Mouse (Mus musculus) cerebellum, adult 9-11 months (tissue): Measurements from ENCODE around the gene Mogat2.

ENCODE experiments used
- DNase-seq: peaks from one replicate; pipeline ENCODE4 v3.0.0; 2022

Mogat2 gene

DNA sequence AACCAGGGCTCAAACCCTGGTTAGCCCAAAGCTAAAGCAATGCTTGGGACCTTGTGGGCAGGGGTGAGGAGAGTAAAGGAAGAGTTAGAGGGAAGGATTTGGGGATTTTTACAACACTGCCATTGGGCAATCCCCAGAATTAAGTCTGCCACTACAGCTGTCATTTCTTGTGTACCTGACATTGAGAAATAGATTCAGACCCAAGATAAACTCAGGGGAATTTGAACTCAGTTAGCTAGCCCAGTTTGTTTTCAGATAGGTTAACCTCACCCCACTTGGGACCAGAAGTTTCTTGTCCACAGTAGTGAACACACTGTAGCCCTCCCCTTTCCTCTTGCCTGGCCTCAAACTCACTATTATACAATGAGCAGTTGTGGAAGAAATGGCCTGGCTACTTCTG is 47.0 kb downstream of the Mogat2 start:
- DNase-seq, result no peak

DNA sequence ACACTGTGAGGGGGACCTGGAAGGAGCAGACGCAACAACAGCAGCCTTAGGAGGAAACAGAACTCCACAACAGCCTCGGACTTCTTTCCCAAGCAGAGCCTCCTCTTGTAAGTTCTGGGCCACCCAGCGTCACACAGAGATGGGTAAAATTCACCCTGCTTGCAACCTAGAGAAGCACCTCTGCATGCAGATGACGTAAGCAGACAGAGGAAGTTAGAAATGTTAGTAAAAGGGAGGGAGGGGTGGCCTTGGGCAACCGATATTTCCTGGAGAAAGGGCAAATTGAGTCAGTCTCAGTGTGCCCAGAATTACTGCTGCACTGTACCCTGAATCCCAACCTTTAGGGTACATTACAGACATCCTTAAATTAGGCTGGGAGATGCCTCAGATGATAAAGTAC is 48.5 kb downstream of the Mogat2 start:
- DNase-seq, result no peak

GRCm38 (mm10) chr7:99188630-99189029 is 49.8 kb downstream of the Mogat2 start:
- DNase-seq, result no peak

GRCm38 (mm10) chr7:99187451-99187850 is 51.0 kb downstream of the Mogat2 start:
- no peak for DNase-seq

DNA sequence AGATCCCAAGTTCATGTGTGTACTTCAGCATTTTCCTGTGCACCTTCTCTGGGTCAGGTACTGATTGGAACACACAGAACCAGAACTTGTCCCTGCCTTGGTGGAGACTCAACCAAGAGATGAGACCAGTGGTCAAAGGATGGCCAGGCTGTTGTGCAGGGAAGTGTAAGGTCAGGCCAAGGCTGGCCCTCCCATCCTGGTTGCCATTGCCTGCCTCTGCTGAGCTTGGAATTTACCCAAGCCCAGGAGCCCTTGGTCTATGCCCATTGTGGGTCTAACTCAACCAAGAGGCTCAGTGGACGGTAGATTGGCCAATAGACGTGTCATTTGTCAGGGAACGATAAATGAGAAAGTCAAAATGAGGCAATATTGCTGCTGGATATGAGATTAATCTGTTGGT is 53.0 kb downstream of the Mogat2 start:
- DNase-seq, result no peak

DNA sequence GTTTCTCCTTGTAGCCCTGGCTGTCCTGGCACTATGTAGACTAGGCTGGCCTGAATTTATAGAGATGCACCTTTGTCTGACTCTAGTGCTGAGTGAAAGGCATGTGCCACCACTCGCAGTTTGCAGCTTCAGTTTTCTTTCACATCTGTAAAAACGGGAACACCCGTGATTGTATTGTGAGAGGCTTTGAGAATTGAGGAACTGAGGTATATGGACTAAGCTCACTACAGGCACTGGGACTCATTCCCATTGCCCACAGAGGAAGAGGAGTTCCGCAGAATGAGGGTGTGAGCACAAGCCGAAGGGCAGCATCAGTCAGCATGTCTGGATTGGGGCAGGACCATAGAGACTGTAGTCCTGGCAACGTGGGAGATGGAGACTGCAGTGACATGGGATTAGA is 54.7 kb downstream of the Mogat2 start:
- no peak for DNase-seq

GRCm38 (mm10) chr7:99182432-99183172 is 55.8 kb downstream of the Mogat2 start, which contains the start of gene Dgat2:
Dgat2 (minus strand) TSS chr7:99182719.
- peak; percentile 91 for DNase-seq

GRCm38 (mm10) chr7:99181619-99182431 is 56.6 kb downstream of the Mogat2 start:
- DNase-seq, result no peak

DNA sequence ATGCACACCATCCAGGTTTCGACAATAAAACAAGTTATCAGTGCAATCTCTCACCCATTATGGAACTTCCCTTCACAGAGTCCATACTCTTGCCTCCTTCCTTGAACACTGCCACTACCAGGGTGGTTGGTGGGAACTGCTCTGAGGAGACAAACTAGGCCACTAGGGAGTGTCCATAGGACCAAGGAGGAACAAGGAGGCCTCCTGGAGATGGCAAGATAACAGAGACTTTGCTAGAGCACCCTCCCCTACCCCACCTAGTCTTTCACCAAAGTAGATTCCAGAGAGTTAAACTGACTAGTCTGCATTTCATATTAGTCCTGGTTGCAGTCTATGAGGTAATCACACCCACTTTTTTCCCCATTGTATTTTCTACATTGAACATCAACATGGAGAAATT is 58.3 kb downstream of the Mogat2 start:
- DNase-seq, result no peak

- no peak for DNase-seq
These were observed 59.1 kb downstream of the Mogat2 start for GRCm38 (mm10) chr7:99179271-99179670.

DNA sequence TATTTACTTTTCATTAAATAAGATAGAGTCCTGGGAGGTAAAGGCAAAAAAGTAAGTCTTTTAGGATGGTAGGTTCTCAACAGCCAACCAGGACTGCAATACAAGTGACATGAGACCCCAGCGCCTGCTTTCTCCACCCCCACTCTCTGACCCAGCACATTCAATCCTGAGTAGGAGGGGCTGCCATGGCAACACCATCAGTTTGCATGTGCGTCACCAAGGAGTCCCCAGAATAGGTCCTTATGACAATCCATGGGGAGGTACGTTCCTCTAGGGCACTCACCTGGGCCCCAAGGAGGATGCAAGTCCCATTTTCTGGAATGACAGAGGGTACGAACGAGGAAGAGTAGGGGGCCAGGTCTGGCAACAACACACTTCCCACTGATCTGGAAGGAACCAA is 61.0 kb downstream of the Mogat2 start:
- DNase-seq, result no peak

GRCm38 (mm10) chr7:99175666-99176065 is 62.8 kb downstream of the Mogat2 start:
- DNase-seq, result no peak

DNA sequence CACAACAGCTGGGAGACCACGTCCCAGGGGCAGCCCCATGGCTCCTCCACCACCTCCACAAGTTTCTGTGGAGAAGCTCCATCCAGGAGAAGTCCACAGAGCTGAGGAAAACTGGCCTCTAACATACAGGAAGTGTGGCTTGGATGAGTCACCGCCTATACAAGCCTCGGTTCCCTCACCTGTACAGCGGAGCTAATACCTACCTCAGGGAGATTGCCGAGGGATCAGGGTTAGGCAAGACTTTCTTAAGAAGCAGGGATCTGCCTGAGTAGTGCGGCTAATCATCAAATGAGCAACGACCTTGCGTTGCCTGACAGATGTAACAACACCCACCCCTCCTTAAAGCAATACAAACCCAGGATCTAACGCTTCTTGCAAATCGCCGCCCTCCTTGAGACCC is 63.3 kb downstream of the Mogat2 start:
- no peak for DNase-seq

DNA sequence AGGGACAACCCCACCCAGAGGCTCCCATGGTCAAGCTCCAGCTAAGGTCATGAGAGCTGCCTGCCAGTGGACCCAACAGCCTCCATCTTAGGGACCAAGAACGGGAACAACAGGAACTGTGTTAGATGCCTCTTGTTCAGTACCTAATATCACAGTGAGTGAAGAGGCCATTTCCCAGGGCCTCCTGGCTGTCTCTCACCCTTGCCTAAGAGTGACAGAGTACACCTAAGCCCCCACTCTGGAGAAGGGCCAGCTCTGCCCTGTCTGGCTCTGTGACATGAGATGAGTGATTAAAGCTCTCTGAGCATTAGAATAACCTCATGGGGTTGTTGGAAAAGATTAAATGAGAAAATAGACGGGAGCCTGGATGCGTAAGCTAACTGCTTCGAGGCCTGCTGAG is 64.4 kb downstream of the Mogat2 start:
- DNase-seq, result no peak

DNA sequence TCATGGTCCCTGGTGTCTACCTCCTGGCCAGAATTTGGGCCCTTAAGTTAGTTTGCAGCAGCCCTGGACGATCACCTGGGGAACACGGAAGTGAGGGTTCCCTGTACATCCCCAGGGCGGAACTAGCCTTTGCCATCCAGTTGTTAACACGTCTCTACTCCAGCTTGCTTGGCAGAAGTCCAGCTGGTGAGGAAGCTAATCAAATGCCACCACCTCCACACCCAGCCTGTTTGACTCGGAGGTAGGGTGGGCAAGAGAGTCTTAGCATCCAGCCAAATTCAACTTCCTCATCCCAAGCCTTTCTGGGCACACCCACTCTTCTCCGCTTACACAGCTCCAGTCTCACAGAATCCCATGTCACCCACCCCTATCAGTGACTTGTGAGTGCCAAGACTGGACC is 65.5 kb downstream of the Mogat2 start:
- DNase-seq, result no peak

DNA sequence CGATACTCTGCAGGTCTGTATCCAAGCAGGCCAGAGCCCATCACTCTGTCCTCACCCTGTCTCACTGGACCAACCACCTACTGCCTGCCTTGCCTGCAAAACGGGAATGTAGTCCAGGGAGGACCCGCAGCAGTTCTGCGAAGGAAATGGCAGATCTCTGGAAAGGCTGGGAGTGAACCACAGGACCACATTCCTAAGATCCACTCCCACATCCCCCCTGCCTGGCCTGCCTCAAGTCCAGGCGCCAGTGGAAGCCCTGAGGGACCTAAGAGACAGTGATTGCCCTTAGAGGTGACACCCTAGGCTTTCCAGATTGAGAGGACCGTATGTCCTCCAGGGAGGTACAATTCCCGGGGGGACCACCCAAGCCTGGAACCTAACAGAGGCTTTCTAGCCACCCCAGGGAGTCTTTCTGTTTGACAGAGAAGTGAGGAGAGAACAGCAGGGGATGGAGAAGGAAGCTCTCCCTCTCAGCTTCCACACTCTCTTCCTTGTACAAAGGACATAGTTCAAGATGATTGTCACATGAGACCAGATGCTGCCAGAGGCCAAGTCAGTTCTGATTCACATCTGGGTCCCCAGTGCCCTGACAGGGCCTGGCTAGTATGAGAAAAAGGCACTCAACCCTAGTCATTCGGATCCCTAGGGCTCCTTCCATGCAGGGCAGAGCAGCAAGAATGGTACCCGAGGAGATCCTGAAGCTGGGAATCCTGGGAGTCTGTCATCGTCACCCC is 66.5 kb downstream of the Mogat2 start:
- DNase-seq, result no peak

DNA sequence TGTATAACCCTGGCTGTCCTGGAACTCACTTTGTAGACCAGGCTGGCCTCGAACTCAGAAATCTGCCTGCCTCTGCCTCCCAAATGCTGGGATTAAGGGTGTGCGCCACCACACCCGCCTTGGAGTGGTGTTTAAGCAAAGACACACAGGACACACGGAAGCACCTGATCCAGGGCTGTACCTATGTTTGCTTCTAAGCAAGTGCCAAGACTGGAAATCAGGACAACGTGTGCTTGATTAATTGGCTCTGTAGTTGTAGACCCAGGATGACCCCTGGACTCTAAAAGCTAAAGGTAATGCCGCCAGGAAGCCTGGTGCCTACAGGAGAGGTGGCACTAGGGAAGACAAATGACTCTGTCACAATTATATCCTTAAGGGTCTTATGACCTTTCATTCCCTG is 67.9 kb downstream of the Mogat2 start:
- no peak for DNase-seq

GRCm38 (mm10) chr7:99169717-99170403 is 68.6 kb downstream of the Mogat2 start:
- DNase-seq, result no peak
